Mouse (Mus musculus): Measurements from ENCODE around the gene Gm49601. TPM values are rescaled to one million over a fixed set of nuclear protein-coding genes. Genes with fewer than 3 reads are reported as not detected.

Gm49601 gene
- polyA plus RNA-seq, 1 experiment from 2014 or later: 3.1 TPM

- Histone ChIP-seq H3K36me3 (ENCODE audit: control insufficient read depth, insufficient read depth, low read length) (no peaks in the 10 kb centered on the region), H3K27ac (ENCODE audit: low read length) (peak overlapping the region; percentile 30; the same call in 1 of the 2 replicates), H3K4me3 (replicated peaks; ENCODE audit: low read length) (no peak overlapping the region), H3K9ac (ENCODE audit: low read length) (no peak overlapping the region; the same call in 1 of the 2 replicates), H3K4me1 (ENCODE audit: control insufficient read depth, insufficient read depth, low read length) (0 out of 2 replicates have a peak, but pooled peaks cover 3% of the 10 kb centered on the region), H3K9me3 (replicated peaks; ENCODE audit: control insufficient read depth, low read length) (no peaks in the 10 kb centered on the region), H3K4me2 (ENCODE audit: low read depth, low read length) (no peak overlapping the region), H3K27me3 (ENCODE audit: control insufficient read depth, insufficient read depth, low read length) (no peaks in the 10 kb centered on the region)
- WGBS: 60% methylated on average over 6 of the region's 6 CpGs
- ATAC-seq (ENCODE audit: insufficient read depth, low FRiP score): peak; percentile 47; the same call in 1 of the 2 replicates
Observed at GRCm38 (mm10) chr16:18645329-18645728, 19.1 kb upstream of the Gm49601 start.

GRCm38 (mm10) chr16:18644485-18644884 lies 18.3 kb upstream of the Gm49601 start:
- no peaks in the 10 kb centered on the region for H3K36me3 ChIP-seq (ENCODE audit: control insufficient read depth, insufficient read depth, low read length)
- ATAC-seq (ENCODE audit: insufficient read depth, low FRiP score): no peak
- no peak overlapping the region for H3K9ac ChIP-seq (ENCODE audit: low read length)
- WGBS: 77% methylated on average over 4 of the region's 4 CpGs
- no peak overlapping the region for H3K27ac ChIP-seq (ENCODE audit: low read length)
- H3K4me1 ChIP-seq (ENCODE audit: control insufficient read depth, insufficient read depth, low read length): 0 out of 2 replicates have a peak, but pooled peaks cover 3% of the 10 kb centered on the region
- no peak overlapping the region for H3K4me3 ChIP-seq (replicated peaks; ENCODE audit: low read length)
- no peaks in the 10 kb centered on the region for H3K9me3 ChIP-seq (replicated peaks; ENCODE audit: control insufficient read depth, low read length)
- H3K27me3 ChIP-seq (ENCODE audit: control insufficient read depth, insufficient read depth, low read length): no peaks in the 10 kb centered on the region
- H3K4me2 ChIP-seq (ENCODE audit: low read depth, low read length): no peak overlapping the region

- H3K4me3 ChIP-seq (replicated peaks; ENCODE audit: low read length): no peak overlapping the region
- no peaks in the 10 kb centered on the region for H3K27me3 ChIP-seq (ENCODE audit: control insufficient read depth, insufficient read depth, low read length)
- H3K36me3 ChIP-seq (ENCODE audit: control insufficient read depth, insufficient read depth, low read length): no peaks in the 10 kb centered on the region
- H3K9ac ChIP-seq (ENCODE audit: low read length): no peak overlapping the region
- ATAC-seq (ENCODE audit: insufficient read depth, low FRiP score): no peak
- 74% methylated on average over 11 of the region's 11 CpGs for whole genome bisulfite sequencing
- H3K4me1 ChIP-seq (ENCODE audit: control insufficient read depth, insufficient read depth, low read length): no peaks in the 10 kb centered on the region
- H3K27ac ChIP-seq (ENCODE audit: low read length): no peak overlapping the region
- no peaks in the 10 kb centered on the region for H3K9me3 ChIP-seq (replicated peaks; ENCODE audit: control insufficient read depth, low read length)
- H3K4me2 ChIP-seq (ENCODE audit: low read depth, low read length): no peak overlapping the region
Observed at GRCm38 (mm10) chr16:18643406-18643998, 17.3 kb upstream of the Gm49601 start.

GRCm38 (mm10) chr16:18642897-18643296 lies 16.7 kb upstream of the Gm49601 start:
- no peaks in the 10 kb centered on the region for H3K27me3 ChIP-seq (ENCODE audit: control insufficient read depth, insufficient read depth, low read length)
- ATAC-seq (ENCODE audit: insufficient read depth, low FRiP score): no peak
- no peaks in the 10 kb centered on the region for H3K4me1 ChIP-seq (ENCODE audit: control insufficient read depth, insufficient read depth, low read length)
- no peak overlapping the region for H3K4me2 ChIP-seq (ENCODE audit: low read depth, low read length)
- H3K27ac ChIP-seq (ENCODE audit: low read length): no peak overlapping the region
- no peak overlapping the region for H3K9ac ChIP-seq (ENCODE audit: low read length)
- H3K36me3 ChIP-seq (ENCODE audit: control insufficient read depth, insufficient read depth, low read length): no peaks in the 10 kb centered on the region
- no peak overlapping the region for H3K4me3 ChIP-seq (replicated peaks; ENCODE audit: low read length)
- no peaks in the 10 kb centered on the region for H3K9me3 ChIP-seq (replicated peaks; ENCODE audit: control insufficient read depth, low read length)
- 82% methylated on average over 4 of the region's 4 CpGs for WGBS

GRCm38 (mm10) chr16:18642291-18642690 lies 16.1 kb upstream of the Gm49601 start:
- Histone ChIP-seq H3K27ac (ENCODE audit: low read length) (no peak overlapping the region), H3K36me3 (ENCODE audit: control insufficient read depth, insufficient read depth, low read length) (no peaks in the 10 kb centered on the region), H3K4me3 (replicated peaks; ENCODE audit: low read length) (no peak overlapping the region), H3K4me2 (ENCODE audit: low read depth, low read length) (no peak overlapping the region), H3K9ac (ENCODE audit: low read length) (no peak overlapping the region), H3K9me3 (replicated peaks; ENCODE audit: control insufficient read depth, low read length) (no peaks in the 10 kb centered on the region), H3K4me1 (ENCODE audit: control insufficient read depth, insufficient read depth, low read length) (no peaks in the 10 kb centered on the region), H3K27me3 (ENCODE audit: control insufficient read depth, insufficient read depth, low read length) (no peaks in the 10 kb centered on the region)
- WGBS: 41% methylated on average over 7 of the region's 7 CpGs
- no peak for ATAC-seq (ENCODE audit: insufficient read depth, low FRiP score)

- Histone ChIP-seq H3K36me3 (ENCODE audit: control insufficient read depth, insufficient read depth, low read length) (no peaks in the 10 kb centered on the region), H3K4me2 (ENCODE audit: low read depth, low read length) (no peak overlapping the region), H3K27ac (ENCODE audit: low read length) (no peak overlapping the region), H3K4me3 (replicated peaks; ENCODE audit: low read length) (no peak overlapping the region), H3K27me3 (ENCODE audit: control insufficient read depth, insufficient read depth, low read length) (no peaks in the 10 kb centered on the region), H3K9ac (ENCODE audit: low read length) (no peak overlapping the region), H3K4me1 (ENCODE audit: control insufficient read depth, insufficient read depth, low read length) (no peaks in the 10 kb centered on the region), H3K9me3 (replicated peaks; ENCODE audit: control insufficient read depth, low read length) (no peaks in the 10 kb centered on the region)
- no peak for ATAC-seq (ENCODE audit: insufficient read depth, low FRiP score)
- WGBS: 66% methylated on average over 1 of the region's 1 CpGs
Observed at GRCm38 (mm10) chr16:18639382-18639929, 13.2 kb upstream of the Gm49601 start.

- 42% methylated on average over 2 of the region's 2 CpGs for WGBS
- Histone ChIP-seq H3K9ac (ENCODE audit: low read length) (no peak overlapping the region), H3K4me1 (ENCODE audit: control insufficient read depth, insufficient read depth, low read length) (no peaks in the 10 kb centered on the region), H3K27me3 (ENCODE audit: control insufficient read depth, insufficient read depth, low read length) (no peaks in the 10 kb centered on the region), H3K36me3 (ENCODE audit: control insufficient read depth, insufficient read depth, low read length) (no peaks in the 10 kb centered on the region), H3K9me3 (replicated peaks; ENCODE audit: control insufficient read depth, low read length) (no peaks in the 10 kb centered on the region), H3K27ac (ENCODE audit: low read length) (no peak overlapping the region), H3K4me2 (ENCODE audit: low read depth, low read length) (no peak overlapping the region), H3K4me3 (replicated peaks; ENCODE audit: low read length) (no peak overlapping the region)
- ATAC-seq (ENCODE audit: insufficient read depth, low FRiP score): no peak
Observed at GRCm38 (mm10) chr16:18638396-18638795, 12.2 kb upstream of the Gm49601 start.

GRCm38 (mm10) chr16:18636804-18637203 lies 10.6 kb upstream of the Gm49601 start:
- Histone ChIP-seq H3K27me3 (ENCODE audit: control insufficient read depth, insufficient read depth, low read length) (no peaks in the 10 kb centered on the region), H3K27ac (ENCODE audit: low read length) (no peak overlapping the region), H3K36me3 (ENCODE audit: control insufficient read depth, insufficient read depth, low read length) (no peaks in the 10 kb centered on the region), H3K4me2 (ENCODE audit: low read depth, low read length) (no peak overlapping the region), H3K4me3 (replicated peaks; ENCODE audit: low read length) (no peak overlapping the region), H3K4me1 (ENCODE audit: control insufficient read depth, insufficient read depth, low read length) (no peaks in the 10 kb centered on the region), H3K9me3 (replicated peaks; ENCODE audit: control insufficient read depth, low read length) (no peaks in the 10 kb centered on the region), H3K9ac (ENCODE audit: low read length) (no peak overlapping the region)
- no peak for ATAC-seq (ENCODE audit: insufficient read depth, low FRiP score)
- WGBS: 62% methylated on average over 3 of the region's 3 CpGs

GRCm38 (mm10) chr16:18636401-18636800 lies 10.2 kb upstream of the Gm49601 start:
- Histone ChIP-seq H3K4me2 (ENCODE audit: low read depth, low read length) (no peak overlapping the region), H3K36me3 (ENCODE audit: control insufficient read depth, insufficient read depth, low read length) (no peaks in the 10 kb centered on the region), H3K27ac (ENCODE audit: low read length) (no peak overlapping the region), H3K9me3 (replicated peaks; ENCODE audit: control insufficient read depth, low read length) (no peaks in the 10 kb centered on the region), H3K4me1 (ENCODE audit: control insufficient read depth, insufficient read depth, low read length) (no peaks in the 10 kb centered on the region), H3K4me3 (replicated peaks; ENCODE audit: low read length) (no peak overlapping the region), H3K9ac (ENCODE audit: low read length) (no peak overlapping the region), H3K27me3 (ENCODE audit: control insufficient read depth, insufficient read depth, low read length) (0 out of 2 replicates have a peak, but pooled peaks cover 3% of the 10 kb centered on the region)
- WGBS: 81% methylated on average over 5 of the region's 5 CpGs
- no peak for ATAC-seq (ENCODE audit: insufficient read depth, low FRiP score)
